Mouse (Mus musculus) MEL (cell line): Measurements from ENCODE around the gene Cby3. TPM values are rescaled to one million over a fixed set of nuclear protein-coding genes. Genes with fewer than 3 reads are reported as not detected.

Experiments used
- DNase-seq: peaks from one replicate; pipeline ENCODE4 v3.0.0; 2011; ENCODE audit warnings: low read depth, low spot score
- H3K27ac ChIP-seq: 2 replicates; pipeline ENCODE4 v1.5.1; 2012; ENCODE audit warnings: low read depth, mild to moderate bottlenecking, control low read depth, low read length, moderate library complexity; ENCODE audit not compliant: control insufficient read depth
- H3K27me3 ChIP-seq, 2 experiments: fragments of 150-350 bp in 1 of 2; sonication (generic) in 1 of 2; 2 replicates each; pipeline ENCODE4 v1.6.1; 2012; ENCODE audit warnings: low read length in 2 of 2, mild to moderate bottlenecking in 2 of 2, improper control_type of control experiment in 1 of 2, moderate library complexity in 1 of 2; ENCODE audit not compliant: insufficient read depth in 2 of 2, control insufficient read depth in 1 of 2
- H3K36me3 ChIP-seq, 2 experiments: 2 replicates each; pipeline ENCODE4 v1.6.1; 2012 to 2014; ENCODE audit warnings: low read length in 2 of 2, improper control_type of control experiment in 1 of 2, inconsistent platforms in 1 of 2, mild to moderate bottlenecking in 1 of 2; ENCODE audit not compliant: insufficient read depth in 2 of 2, control insufficient read depth in 1 of 2
- H3K4me1 ChIP-seq, 2 experiments: fragments of 150-350 bp in 1 of 2; sonication (generic) in 1 of 2; 2 replicates each; pipeline ENCODE4 v1.6.1; 2012; ENCODE audit warnings: low read length in 2 of 2, improper control_type of control experiment in 1 of 2, mild to moderate bottlenecking in 1 of 2; ENCODE audit not compliant: insufficient read depth in 2 of 2, control insufficient read depth in 1 of 2
- H3K4me3 ChIP-seq, 2 experiments: fragments of 150-350 bp in 1 of 2; sonication (generic) in 1 of 2; 2 replicates each; pipeline ENCODE4 v1.5.1; 2012; ENCODE audit warnings: low read depth in 2 of 2, low read length in 2 of 2, mild to moderate bottlenecking in 2 of 2, moderate library complexity in 2 of 2, control low read depth in 1 of 2, improper control_type of control experiment in 1 of 2; ENCODE audit not compliant: control insufficient read depth in 1 of 2, insufficient read depth in 1 of 2
- H3K79me2 ChIP-seq: 2 replicates; pipeline ENCODE4 v1.6.1; 2012; ENCODE audit warnings: mild to moderate bottlenecking, low read length, moderate library complexity; ENCODE audit not compliant: control insufficient read depth, poor library complexity, insufficient read depth
- H3K9ac ChIP-seq: 2 replicates; pipeline ENCODE4 v1.6.1; 2012; ENCODE audit warnings: low read depth, mild to moderate bottlenecking, control low read depth, low read length, moderate library complexity; ENCODE audit not compliant: control insufficient read depth, poor library complexity, severe bottlenecking
- H3K9me3 ChIP-seq: fragments of 150-350 bp; sonication (generic); replicated peaks from 2 replicates; pipeline ENCODE4 v1.6.1; 2012; ENCODE audit warnings: mild to moderate bottlenecking, low read length, improper control_type of control experiment, moderate library complexity; ENCODE audit not compliant: insufficient read depth
- BHLHE40 ChIP-seq: IDR thresholded peaks from 2 replicates; pipeline ENCODE4 v1.6.1; 2012; ENCODE audit warnings: low read depth, mild to moderate bottlenecking, inconsistent platforms, low read length, improper control_type of control experiment, borderline replicate concordance
- CHD2 ChIP-seq: IDR thresholded peaks from 2 replicates; pipeline ENCODE4 v1.6.1; 2011; ENCODE audit warnings: low read length, improper control_type of control experiment
- E2F4 ChIP-seq: IDR thresholded peaks from 2 replicates; pipeline ENCODE4 v1.6.1; 2011; ENCODE audit warnings: low read depth, low read length, improper control_type of control experiment, borderline replicate concordance
- EP300 ChIP-seq, 2 experiments: IDR thresholded peaks; 2 replicates each; pipeline ENCODE4 v1.6.1; 2011; ENCODE audit warnings: improper control_type of control experiment in 2 of 2, low read length in 2 of 2, low read depth in 1 of 2, mild to moderate bottlenecking in 1 of 2
- HCFC1 ChIP-seq: IDR thresholded peaks from 2 replicates; pipeline ENCODE4 v1.6.1; 2012; ENCODE audit warnings: low read depth, mild to moderate bottlenecking, inconsistent platforms, low read length, improper control_type of control experiment, moderate library complexity
- JUND ChIP-seq: IDR thresholded peaks from 2 replicates; pipeline ENCODE4 v1.6.1; 2011; ENCODE audit warnings: low read depth, mild to moderate bottlenecking, improper control_type of control experiment, low read length
- KAT2A ChIP-seq: conservative IDR thresholded peaks from 2 replicates; pipeline ENCODE4 v1.6.1; 2012; ENCODE audit warnings: low read depth, low read length, improper control_type of control experiment, inconsistent platforms
- MAFK ChIP-seq: IDR thresholded peaks from 2 replicates; pipeline ENCODE4 v1.6.1; 2011; ENCODE audit warnings: low read depth, mild to moderate bottlenecking, low read length, improper control_type of control experiment, borderline replicate concordance
- MAX ChIP-seq: IDR thresholded peaks from 2 replicates; pipeline ENCODE4 v1.6.1; 2011; ENCODE audit warnings: low read length, improper control_type of control experiment
- MAZ ChIP-seq: IDR thresholded peaks from 2 replicates; pipeline ENCODE4 v1.6.1; 2012; ENCODE audit warnings: low read depth, mild to moderate bottlenecking, inconsistent platforms, low read length, improper control_type of control experiment
- MEF2A ChIP-seq: IDR thresholded peaks from 2 replicates; pipeline ENCODE4 v1.6.1; 2014; ENCODE audit warnings: low read depth, mild to moderate bottlenecking, inconsistent platforms, low read length, improper control_type of control experiment; ENCODE audit not compliant: poor library complexity, insufficient replicate concordance, severe bottlenecking; ENCODE audit errors: extremely low read depth
- MYB ChIP-seq: IDR thresholded peaks from 2 replicates; pipeline ENCODE4 v1.6.1; 2011; ENCODE audit warnings: mild to moderate bottlenecking, low read depth, low read length, improper control_type of control experiment
- MYC ChIP-seq: IDR thresholded peaks from 2 replicates; pipeline ENCODE4 v1.6.1; 2011; ENCODE audit warnings: low read depth, mild to moderate bottlenecking, low read length, improper control_type of control experiment, moderate library complexity
- NELFE ChIP-seq: IDR thresholded peaks from 2 replicates; pipeline ENCODE4 v1.6.1; 2011; ENCODE audit warnings: low read depth, low read length, improper control_type of control experiment
- NRF1 ChIP-seq: IDR thresholded peaks from 2 replicates; pipeline ENCODE4 v1.6.1; 2014; ENCODE audit warnings: low read depth, mild to moderate bottlenecking, inconsistent platforms, low read length, improper control_type of control experiment, moderate library complexity; ENCODE audit not compliant: poor library complexity, insufficient read depth, severe bottlenecking
- POLR2A ChIP-seq, 2 experiments: IDR thresholded peaks; 2 replicates each; pipeline ENCODE4 v1.6.1; 2011 to 2012; ENCODE audit warnings: low read length in 2 of 2, mild to moderate bottlenecking in 2 of 2, control low read depth in 1 of 2, improper control_type of control experiment in 1 of 2, low read depth in 1 of 2, moderate library complexity in 1 of 2; ENCODE audit not compliant: control insufficient read depth in 1 of 2, insufficient read depth in 1 of 2, poor library complexity in 1 of 2
- RAD21 ChIP-seq: IDR thresholded peaks from 2 replicates; pipeline ENCODE4 v1.6.1; 2011; ENCODE audit warnings: mild to moderate bottlenecking, low read depth, low read length, improper control_type of control experiment
- RCOR1 ChIP-seq: IDR thresholded peaks from 2 replicates; pipeline ENCODE4 v1.6.1; 2012; ENCODE audit warnings: low read depth, mild to moderate bottlenecking, inconsistent platforms, low read length, improper control_type of control experiment
- SIN3A ChIP-seq: IDR thresholded peaks from 2 replicates; pipeline ENCODE4 v1.6.1; 2012; ENCODE audit warnings: low read length, improper control_type of control experiment, inconsistent platforms
- TAL1 ChIP-seq: IDR thresholded peaks from 2 replicates; pipeline ENCODE4 v1.6.1; 2012; ENCODE audit warnings: mild to moderate bottlenecking, inconsistent platforms, low read length, moderate library complexity, mixed read lengths
- TBP ChIP-seq: IDR thresholded peaks from 2 replicates; pipeline ENCODE4 v1.8.0; 2011; ENCODE audit warnings: low read depth, low read length, improper control_type of control experiment
- TCF12 ChIP-seq: IDR thresholded peaks from 2 replicates; pipeline ENCODE4 v1.6.1; 2014; ENCODE audit warnings: low read depth, mild to moderate bottlenecking, inconsistent platforms, low read length, improper control_type of control experiment, moderate library complexity
- UBTF ChIP-seq: IDR thresholded peaks from 2 replicates; pipeline ENCODE4 v1.6.1; 2012; ENCODE audit warnings: low read depth, mild to moderate bottlenecking, inconsistent platforms, low read length, improper control_type of control experiment, moderate library complexity, borderline replicate concordance; ENCODE audit not compliant: insufficient read depth
- USF1 ChIP-seq: IDR thresholded peaks from 2 replicates; pipeline ENCODE4 v1.6.1; 2014; ENCODE audit warnings: low read depth, mild to moderate bottlenecking, inconsistent platforms, low read length, improper control_type of control experiment, moderate library complexity
- USF2 ChIP-seq, 2 experiments: IDR thresholded peaks; 2 replicates each; pipeline ENCODE4 v1.6.1; 2011 to 2012; ENCODE audit warnings: improper control_type of control experiment in 2 of 2, low read length in 2 of 2, borderline replicate concordance in 1 of 2, inconsistent platforms in 1 of 2, low read depth in 1 of 2, mild to moderate bottlenecking in 1 of 2; ENCODE audit not compliant: insufficient read depth in 1 of 2
- ZKSCAN1 ChIP-seq: IDR thresholded peaks from 2 replicates; pipeline ENCODE4 v1.6.1; 2012; ENCODE audit warnings: low read depth, mild to moderate bottlenecking, inconsistent platforms, low read length, improper control_type of control experiment, moderate library complexity
- ZNF384 ChIP-seq: IDR thresholded peaks from 2 replicates; pipeline ENCODE4 v1.6.1; 2012; ENCODE audit warnings: low read depth, mild to moderate bottlenecking, inconsistent platforms, low read length, improper control_type of control experiment
- polyA plus RNA-seq, 2 experiments: library from polyadenylated mRNA; stranded (reverse) in 1 of 2; unstranded in 1 of 2; fragments of >175 nt in 1 of 2; fragments of >200 nt in 1 of 2; gene quantifications; 2 replicates each; pipeline versions ENCODE4 v1.2.1 to v1.2.4; 2012; ENCODE audit warnings: low replicate concordance in 2 of 2, low read depth in 1 of 2; ENCODE audit not compliant: insufficient read length in 2 of 2, insufficient read depth in 1 of 2, missing spikeins in 1 of 2
- total RNA-seq: library from RNA; depleted of rRNA; stranded (reverse); fragments of 300-350 nt; gene quantifications from 2 replicates; pipeline ENCODE4 v1.2.3, GENCODE M21; 2012

Cby3 gene
- total and polyA plus RNA-seq, 3 experiments = 0.23 to 0.31 TPM; not detected in 1

DNA sequence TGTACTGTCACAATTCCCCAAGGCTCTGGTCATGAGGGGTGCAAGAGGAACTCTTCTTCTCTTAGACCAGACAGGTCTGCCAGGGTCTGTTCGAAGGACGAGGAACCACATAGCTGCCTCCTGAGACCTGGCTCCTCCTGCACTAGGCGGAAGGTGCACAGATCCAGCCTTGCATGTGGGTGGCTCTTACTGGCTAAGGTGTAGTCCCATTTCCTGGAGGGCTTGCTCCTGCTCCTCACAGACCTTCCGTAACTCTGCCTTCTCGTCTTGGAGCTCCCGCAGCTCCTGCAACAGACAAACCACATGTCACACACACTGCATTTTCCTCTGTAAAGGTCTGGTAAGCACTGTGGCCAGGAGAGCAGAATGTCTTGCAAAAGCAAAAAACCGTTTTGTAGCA, 40.5 kb downstream of the Cby3 start (continued):
- no peak for TF ChIP-seq RCOR1
- no peak for TF ChIP-seq SIN3A

GRCm38 (mm10) chr11:50396766-50397307, 42.6 kb downstream of the Cby3 start:
- Histone ChIP-seq H3K4me1 (no peaks in the 10 kb centered on the region), H3K36me3 (no peaks in the 10 kb centered on the region; a peak in 2 of 4 replicates), H3K4me3 (no peak overlapping the region), H3K79me2 (no peaks in the 10 kb centered on the region), H3K9me3 (no peaks in the 10 kb centered on the region)
- DNase-seq = no peak
- TF ChIP-seq UBTF (no peak), MYB (no peak), MEF2A (no peak), CHD2 (no peak), NELFE (no peak), KAT2A (no peak), TAL1 (no peak), E2F4 (no peak), MAX (no peak), ZKSCAN1 (no peak), ZNF384 (no peak), MYC (no peak), HCFC1 (no peak), MAFK (no peak), SIN3A (no peak)
- TF ChIP-seq, all 39 proteins: peak for 0
- Histone ChIP-seq H3K27ac (no peak overlapping the region), H3K27me3 (no peaks in the 10 kb centered on the region), H3K9ac (no peak overlapping the region)

DNA sequence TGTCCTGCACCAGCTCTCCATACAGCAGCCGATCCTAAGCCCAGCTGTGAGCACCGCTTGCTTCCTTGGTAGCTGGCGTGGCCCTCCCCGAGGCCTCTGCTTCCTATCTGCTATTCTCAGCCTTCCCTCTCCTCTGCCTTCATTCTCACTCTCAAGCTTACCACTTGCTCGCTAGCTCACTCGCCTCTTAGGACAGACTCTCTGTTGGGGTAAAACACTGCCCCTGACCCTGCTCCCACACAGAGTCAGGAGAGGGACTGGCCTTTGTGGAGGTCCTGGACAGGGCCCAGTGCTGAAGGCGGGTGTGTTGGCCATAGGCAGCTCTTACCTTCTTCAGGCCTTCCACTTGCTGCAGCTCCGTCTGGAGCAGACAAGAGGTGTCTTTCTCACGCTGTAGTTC, 43.1 kb downstream of the Cby3 start:
- no peak overlapping the region for H3K9ac ChIP-seq
- no peaks in the 10 kb centered on the region for H3K4me1 ChIP-seq
- H3K27ac ChIP-seq = no peak overlapping the region
- no peaks in the 10 kb centered on the region for H3K27me3 ChIP-seq
- H3K36me3 ChIP-seq = no peaks in the 10 kb centered on the region; a peak in 2 of 4 replicates
- TF ChIP-seq JUND (no peak), TBP (no peak), BHLHE40 (no peak), MAZ (no peak), USF2 (IDR thresholded peaks at IDR 0.05; ENCODE audit: borderline replicate concordance in 1 of 2, insufficient read depth in 1 of 2, low read depth in 1 of 2, low read length in 2 of 2) (no peak), TCF12 (no peak), MEF2A (no peak), NRF1 (no peak), USF1 (no peak), EP300 (IDR thresholded peaks at IDR 0.05; ENCODE audit: low read depth in 1 of 2, low read length in 2 of 2) (no peak), MAX (no peak), NELFE (no peak), POLR2A (IDR thresholded peaks at IDR 0.05; ENCODE audit: control insufficient read depth in 1 of 2, insufficient read depth in 1 of 2, low read depth in 1 of 2, low read length in 2 of 2, poor library complexity in 1 of 2) (no peak), RAD21 (no peak)
- no peaks in the 10 kb centered on the region for H3K9me3 ChIP-seq
- no peak for DNase-seq
- H3K79me2 ChIP-seq = no peaks in the 10 kb centered on the region
- H3K4me3 ChIP-seq = no peak overlapping the region
